Comparison of ENCODE assay signal across 8 mouse cellular contexts in genomic region chr19:46618322-46618721, GRCm38 (mm10). TPM values are rescaled to one million over a fixed set of nuclear protein-coding genes. Genes with fewer than 3 reads are reported as not detected.
A peak's percentile ranks its signal among the peaks of the same experiment; 100 is the strongest.
DNase-seq lines count a peak whose midpoint lies in the region; ATAC-seq lines count a peak whose summit lies in the region.

No protein-coding gene starts in this region.

- H3K9me3 ChIP-seq in heart, embryonic 14.5 days (ENCODE audit: control insufficient read depth, low read length): no peaks in the 10 kb centered on the region
- H3K9me3 ChIP-seq in forebrain, embryonic 14.5 days (replicated peaks; ENCODE audit: control insufficient read depth, low read length): no peaks in the 10 kb centered on the region
- no peaks in the 10 kb centered on the region for H3K9me3 ChIP-seq in intestine, embryonic 15.5 days

- H3K36me3 ChIP-seq in heart, embryonic 14.5 days (ENCODE audit: control insufficient read depth, insufficient read depth, low read length): peaks cover 12% of the 10 kb centered on the region
- H3K36me3 ChIP-seq in forebrain, embryonic 14.5 days (ENCODE audit: control insufficient read depth, insufficient read depth, low read length): peaks cover 15% of the 10 kb centered on the region
- H3K36me3 ChIP-seq in intestine, embryonic 15.5 days: no peaks in the 10 kb centered on the region

- intact Hi-C loops in heart, postnatal 36 days (cut with DNase I): no loop called here

- H3K4me3 ChIP-seq in heart, embryonic 14.5 days (ENCODE audit: control insufficient read depth in 1 of 2, insufficient read depth in 1 of 2, low read depth in 1 of 2, low read length in 2 of 2): no peak overlapping the region
- no peak overlapping the region for H3K4me3 ChIP-seq in forebrain, embryonic 14.5 days (ENCODE audit: low read depth, low read length)
- H3K4me3 ChIP-seq in intestine, embryonic 15.5 days (replicated peaks): no peak overlapping the region

- H3K27ac ChIP-seq in heart, embryonic 14.5 days (replicated peaks in 1 of 2; ENCODE audit: control insufficient read depth in 1 of 2, insufficient read depth in 1 of 2, low read depth in 2 of 2, low read length in 2 of 2): peak overlapping the region; percentile 33 to 91; a peak in 3 of 4 replicates
- H3K27ac ChIP-seq in forebrain, embryonic 14.5 days (ENCODE audit: low read depth, low read length): peak overlapping the region; percentile 27; the same call in 1 of the 2 replicates
- H3K27ac ChIP-seq in intestine, embryonic 15.5 days: no peak overlapping the region; the same call in 1 of the 2 replicates

- no peak for DNase-seq in heart, postnatal 36 days
- DNase-seq in CD4-positive helper T cell, adult 2 months (ENCODE audit: low read depth, low spot score): peak; percentile 73
- DNase-seq in forebrain, embryonic 14.5 days (ENCODE audit: low spot score): peak; percentile 43
- DNase-seq in lung, postnatal 25 days (ENCODE audit: low spot score): peak; percentile 59
- DNase-seq in gastrocnemius, adult 18-20 months (ENCODE audit: low spot score): no peak
- no peak for DNase-seq in urinary bladder, postnatal 25 days (ENCODE audit: low spot score)

- peaks cover 64 to 80% of the 10 kb centered on the region in 2 experiments for H3K4me1 ChIP-seq in heart, embryonic 14.5 days (ENCODE audit: control insufficient read depth in 2 of 2, insufficient read depth in 2 of 2, low read length in 2 of 2)
- H3K4me1 ChIP-seq in forebrain, embryonic 14.5 days (ENCODE audit: control insufficient read depth, insufficient read depth, low read length): peaks cover 8% of the 10 kb centered on the region
- peaks cover 50% of the 10 kb centered on the region for H3K4me1 ChIP-seq in intestine, embryonic 15.5 days (replicated peaks)

- H3K27me3 ChIP-seq in heart, embryonic 14.5 days (ENCODE audit: control insufficient read depth, insufficient read depth, low read length): no peaks in the 10 kb centered on the region
- no peaks in the 10 kb centered on the region for H3K27me3 ChIP-seq in forebrain, embryonic 14.5 days (replicated peaks; ENCODE audit: control insufficient read depth, insufficient read depth, low read length)
- H3K27me3 ChIP-seq in intestine, embryonic 15.5 days (replicated peaks): no peaks in the 10 kb centered on the region

- peak overlapping the region; percentile 32; the same call in 1 of the 2 replicates for H3K4me2 ChIP-seq in heart, embryonic 14.5 days (ENCODE audit: low read length)
- H3K4me2 ChIP-seq in forebrain, embryonic 14.5 days (ENCODE audit: low read length): no peak overlapping the region
- no peak overlapping the region for H3K4me2 ChIP-seq in intestine, embryonic 15.5 days (replicated peaks)

- 60% methylated on average over 9 of the region's 9 CpGs for WGBS in heart, embryonic 14.5 days
- 46% methylated on average over 9 of the region's 9 CpGs for WGBS in forebrain, embryonic 14.5 days
- 54% methylated on average over 9 of the region's 9 CpGs for WGBS in intestine, embryonic 15.5 days

- H3K9ac ChIP-seq in heart, embryonic 14.5 days (ENCODE audit: low read length): peak overlapping the region; percentile 41
- H3K9ac ChIP-seq in forebrain, embryonic 14.5 days (ENCODE audit: low read length): no peak overlapping the region
- H3K9ac ChIP-seq in intestine, embryonic 15.5 days: no peak overlapping the region

- ATAC-seq in heart, embryonic 14.5 days (ENCODE audit: insufficient number of reproducible peaks, insufficient read depth, low FRiP score, low read depth): no peak
- ATAC-seq in forebrain, embryonic 14.5 days: peak; percentile 47; the same call in 1 of the 2 replicates
- no peak for ATAC-seq in intestine, embryonic 15.5 days

RNA-seq across cellular contexts. Expression of gene Wbp1l, which starts 19.4 kb away (rescaled TPM):
- 48.8 and 49.3 TPM in 2 replicates for polyA plus RNA-seq in heart, embryonic 14.5 days (2014; fragmentation: Nextera tagmentation; extraction: Ambion mirVana)
- 10 to 100 TPM; 51.2 to 59.1 TPM for total RNA-seq in heart, postnatal 36 days (2021)
- polyA plus RNA-seq in forebrain, embryonic 14.5 days (2014; fragmentation: Nextera tagmentation; extraction: Ambion mirVana): 23.6 and 25.5 TPM in 2 replicates
- total RNA-seq in gastrocnemius, adult 18-20 months (2021): 100 to 1,000 TPM in 1 of 2 experiments, 10 to 100 TPM in 1; 66.2 to 116 TPM
- polyA plus RNA-seq in intestine, embryonic 15.5 days (2015; fragmentation: Nextera tagmentation; extraction: Ambion mirVana): 39.5 and 40.7 TPM in 2 replicates

RNA-seq across cellular contexts. Expression of gene Sfxn2, which starts 45.2 kb away (rescaled TPM):
- polyA plus RNA-seq in heart, embryonic 14.5 days (2014; fragmentation: Nextera tagmentation; extraction: Ambion mirVana): 8.0 and 8.8 TPM in 2 replicates
- total RNA-seq in heart, postnatal 36 days (2021): 1 to 10 TPM; 3.1 to 3.5 TPM
- 6.8 and 8.0 TPM in 2 replicates for polyA plus RNA-seq in forebrain, embryonic 14.5 days (2014; fragmentation: Nextera tagmentation; extraction: Ambion mirVana)
- 1 to 10 TPM; 2.2 to 3.8 TPM for total RNA-seq in gastrocnemius, adult 18-20 months (2021)
- 18.2 and 20.5 TPM in 2 replicates for polyA plus RNA-seq in intestine, embryonic 15.5 days (2015; fragmentation: Nextera tagmentation; extraction: Ambion mirVana)

RNA-seq across cellular contexts. Expression of gene Arl3, which starts 45.3 kb away (rescaled TPM):
- polyA plus RNA-seq in heart, embryonic 14.5 days (2014; fragmentation: Nextera tagmentation; extraction: Ambion mirVana): 54.4 and 72.5 TPM in 2 replicates
- 10 to 100 TPM; 38.5 to 40.4 TPM for total RNA-seq in heart, postnatal 36 days (2021)
- polyA plus RNA-seq in forebrain, embryonic 14.5 days (2014; fragmentation: Nextera tagmentation; extraction: Ambion mirVana): 159 and 164 TPM in 2 replicates
- 10 to 100 TPM; 79.9 to 86.2 TPM for total RNA-seq in gastrocnemius, adult 18-20 months (2021)
- 69.9 and 72.4 TPM in 2 replicates for polyA plus RNA-seq in intestine, embryonic 15.5 days (2015; fragmentation: Nextera tagmentation; extraction: Ambion mirVana)

RNA-seq across cellular contexts. Expression of gene Cyp17a1, which starts 54.6 kb away (rescaled TPM):
- 1.6 and 1.8 TPM in 2 replicates for polyA plus RNA-seq in heart, embryonic 14.5 days (2014; fragmentation: Nextera tagmentation; extraction: Ambion mirVana)
- total RNA-seq in heart, postnatal 36 days (2021): not detected
- polyA plus RNA-seq in forebrain, embryonic 14.5 days (2014; fragmentation: Nextera tagmentation; extraction: Ambion mirVana): not detected in 2 replicates
- total RNA-seq in gastrocnemius, adult 18-20 months (2021): not detected
- 0.30 TPM in 1 of 2 replicates, not detected in the other for polyA plus RNA-seq in intestine, embryonic 15.5 days (2015; fragmentation: Nextera tagmentation; extraction: Ambion mirVana)

Comparison
In these comparisons a context has a peak if more than half of its experiments do, and no peak if none do; other contexts are left out.
1. DNase-seq: peak in CD4-positive helper T cell, adult 2 months (single experiment), forebrain, embryonic 14.5 days (single experiment) and lung, postnatal 25 days (single experiment); none in heart, postnatal 36 days (0 of 2), gastrocnemius, adult 18-20 months (single experiment) and urinary bladder, postnatal 25 days (single experiment).